Mouse (Mus musculus) kidney, postnatal 14 days (tissue): ENCODE data around the gene Bhmt.
A peak's percentile ranks its signal among the peaks of the same experiment; 100 is the strongest.
"Not testable (repeated sequence)": the region's sequence is repeated elsewhere in the genome, so short reads cannot be mapped to it uniquely, and the experiment has no call there.

Source experiments
- DNase-seq: peaks from one replicate; pipeline ENCODE4 v3.0.0; 2022; ENCODE audit warnings: mixed read lengths

The Bhmt gene

DNA sequence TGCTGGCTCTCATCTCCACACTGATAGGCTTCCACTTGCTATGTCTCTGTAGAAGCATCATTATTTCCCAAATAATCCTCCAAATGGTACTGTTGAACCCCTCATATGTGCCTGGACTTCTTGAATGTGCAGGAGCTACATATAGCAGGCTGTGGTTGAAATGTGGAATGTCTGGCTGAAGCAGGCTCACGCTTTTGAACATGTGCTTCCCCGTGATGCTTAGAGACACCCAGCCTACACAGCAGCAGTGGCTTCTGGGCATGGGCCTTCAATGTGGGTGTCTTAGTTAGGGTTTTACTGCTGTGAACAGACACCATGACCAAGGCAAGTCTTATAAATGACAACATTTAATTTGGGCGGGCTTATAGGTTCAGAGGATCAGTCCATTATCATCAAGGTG is 30.1 kb downstream of the Bhmt start:
- DNase-seq = no peak

DNA sequence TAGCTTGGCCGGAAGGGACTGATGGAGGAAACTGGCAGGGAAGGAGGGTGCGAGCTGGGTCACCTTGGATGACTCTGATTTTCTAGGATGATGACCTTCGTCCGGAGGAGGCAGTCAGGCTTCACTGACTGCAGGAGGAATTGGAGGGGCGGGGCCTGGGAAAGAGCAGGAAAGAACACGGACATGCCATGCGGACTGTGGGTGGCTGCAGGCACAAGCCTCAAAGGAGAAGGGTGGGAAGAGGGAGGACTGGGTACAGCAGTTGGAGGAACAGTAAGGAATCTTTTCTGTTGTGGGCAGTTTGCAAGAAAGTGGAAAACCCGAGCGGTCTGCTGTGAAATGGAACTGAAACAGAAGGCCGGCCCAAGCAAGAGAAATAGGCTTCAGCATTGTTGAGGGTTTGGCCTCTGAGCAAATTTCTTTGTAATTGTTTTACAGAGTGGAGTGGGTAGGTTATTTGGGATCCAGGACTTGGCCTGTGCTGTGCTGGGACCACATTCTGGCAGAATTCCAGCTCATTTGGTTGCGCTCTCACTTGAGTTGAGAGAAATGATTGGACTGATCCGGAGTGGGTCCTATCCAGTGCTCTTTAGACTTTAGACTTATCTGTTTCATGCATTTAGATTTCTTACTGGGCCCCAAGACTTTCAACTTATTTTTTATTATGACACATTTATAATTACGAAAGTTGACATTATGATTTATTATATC is 30.7 kb downstream of the Bhmt start:
- peak; percentile 81 for DNase-seq

DNA sequence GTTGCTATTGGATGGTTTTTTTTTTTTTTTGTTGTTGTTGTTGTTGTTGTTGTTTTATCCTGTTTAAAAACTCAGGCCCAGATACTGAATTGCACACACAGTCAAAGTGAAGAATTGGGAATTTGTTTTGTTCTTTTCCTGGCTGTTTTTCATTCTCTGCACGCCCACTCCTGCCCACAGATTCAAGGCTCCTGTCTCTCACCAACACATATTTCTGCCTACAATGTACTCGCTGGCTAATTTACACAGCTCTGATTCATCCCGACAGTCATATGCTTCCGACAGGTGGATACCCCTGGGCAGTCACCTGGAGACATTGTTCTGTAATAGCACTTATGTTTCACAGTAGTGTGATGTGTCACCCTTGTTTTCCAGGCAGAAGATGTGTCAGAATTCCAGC is 33.1 kb downstream of the Bhmt start:
- DNase-seq = no peak

DNA sequence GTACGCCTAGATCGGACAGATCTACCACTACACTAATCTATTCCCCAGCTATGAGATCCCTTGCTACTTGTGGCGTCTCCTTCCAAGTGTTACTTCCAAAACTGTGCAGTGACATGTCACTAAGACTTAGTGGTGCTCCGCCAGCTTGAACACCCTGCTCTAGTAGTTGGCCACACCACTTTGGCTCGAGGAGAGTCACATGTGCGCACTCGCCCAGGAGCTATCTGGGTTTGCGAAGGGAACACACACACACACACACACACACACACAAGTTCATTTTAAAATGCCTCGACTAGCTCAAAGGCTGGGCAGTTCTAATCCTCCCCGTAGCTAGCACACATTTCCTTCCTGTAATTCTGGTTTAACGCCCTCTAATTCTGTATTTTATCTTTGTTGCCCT is 36.2 kb downstream of the Bhmt start:
- DNase-seq = no peak

DNA sequence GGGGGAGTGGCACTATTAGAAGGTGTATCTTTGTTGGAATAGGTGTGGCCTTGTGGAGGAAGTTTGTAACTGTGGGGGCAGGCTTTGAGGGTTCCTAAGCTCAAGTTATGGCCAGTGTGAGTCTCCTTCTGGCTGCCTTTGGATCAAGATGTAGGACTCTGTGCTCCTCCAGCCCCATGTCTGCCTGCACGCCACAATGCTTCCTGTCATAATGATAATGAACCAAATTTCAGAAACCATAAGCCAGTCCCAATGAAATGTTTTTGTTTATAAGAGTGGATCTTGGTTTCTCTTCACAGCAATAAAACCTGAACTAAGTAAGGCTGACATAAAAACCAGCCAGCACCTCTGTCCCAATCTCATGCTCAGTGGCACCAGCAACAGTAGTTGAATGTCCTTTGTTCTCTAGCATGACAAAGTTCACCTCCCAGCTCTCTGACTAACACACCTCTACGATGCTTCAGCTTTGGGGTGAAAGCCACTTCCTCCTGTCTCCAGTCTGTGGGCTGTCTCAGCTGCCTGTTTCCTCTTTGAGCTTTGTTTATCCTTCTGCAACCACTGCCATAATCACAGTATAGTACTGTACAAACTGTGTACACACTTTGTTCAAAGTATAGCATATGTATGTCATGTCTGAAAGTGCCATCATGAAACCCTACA is 44.6 kb downstream of the Bhmt start:
- no peak for DNase-seq

DNA sequence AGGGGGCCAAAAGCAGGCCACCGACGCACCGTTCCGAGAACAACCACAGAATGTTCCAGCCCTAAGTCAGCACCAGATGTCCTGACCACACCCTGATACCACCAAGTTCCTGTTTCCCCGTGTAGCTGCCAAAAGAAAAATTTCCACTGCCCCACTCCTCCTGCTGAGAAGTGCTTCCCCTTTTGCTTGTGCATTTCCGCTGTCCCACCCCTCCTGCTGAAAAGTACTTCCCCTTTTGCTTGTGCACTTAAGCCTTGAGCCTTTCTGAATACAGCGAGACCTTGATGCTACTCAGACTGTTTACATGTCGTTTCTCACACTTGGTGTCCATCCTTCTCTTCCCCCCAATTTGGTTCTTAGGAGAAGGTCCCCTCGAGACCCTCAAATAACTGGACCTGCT is 55.2 kb downstream of the Bhmt start:
- DNase-seq = not testable (repeated sequence)

DNA sequence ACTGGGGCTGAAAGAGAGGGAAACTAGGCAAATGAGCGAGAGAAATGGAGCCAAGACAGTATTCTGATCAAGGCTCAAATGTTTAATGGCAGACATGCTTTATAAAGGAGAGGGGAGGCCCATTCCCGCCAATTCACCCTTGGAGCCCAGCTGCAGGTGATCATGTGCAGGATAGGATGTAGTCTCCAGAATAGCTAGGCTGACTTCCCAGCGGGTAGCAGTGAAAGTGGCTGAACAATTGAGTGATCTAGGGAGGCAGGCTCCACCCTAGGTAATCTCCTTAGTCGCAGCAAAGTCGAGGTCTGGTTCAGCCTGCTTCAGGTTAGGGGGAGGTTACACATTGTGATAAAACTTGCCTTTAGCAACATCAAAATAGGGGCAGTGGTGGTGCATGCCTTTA is 57.3 kb downstream of the Bhmt start:
- DNase-seq = no peak

DNA sequence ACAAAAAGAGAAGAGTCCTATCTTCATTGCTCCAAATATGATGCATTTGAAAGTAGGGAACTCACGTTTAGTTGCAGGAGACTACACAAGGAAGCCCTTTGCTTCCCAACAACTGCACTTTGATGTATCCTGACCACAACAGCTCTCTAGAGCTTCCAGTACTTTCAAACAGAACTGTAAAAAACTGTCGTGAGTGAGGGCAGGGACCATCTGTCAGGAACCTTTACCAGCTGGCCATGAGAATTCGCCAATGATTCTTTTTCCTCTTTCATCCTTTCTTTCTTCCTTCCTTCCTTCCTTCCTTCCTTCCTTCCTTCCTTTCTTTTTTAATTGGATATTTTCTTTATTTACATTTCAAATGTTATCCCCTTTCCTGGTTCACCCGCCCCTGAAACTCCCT is 68.1 kb downstream of the Bhmt start:
- no peak for DNase-seq
